Mouse (Mus musculus) urinary bladder, postnatal 4 days (tissue): ENCODE data around the gene Sorbs1.

Source experiments
- DNase-seq, 2 experiments: peaks; one replicate each; pipeline ENCODE4 v3.0.0; 2021 to 2022; ENCODE audit warnings: low spot score in 2 of 2

Sorbs1 gene

DNA sequence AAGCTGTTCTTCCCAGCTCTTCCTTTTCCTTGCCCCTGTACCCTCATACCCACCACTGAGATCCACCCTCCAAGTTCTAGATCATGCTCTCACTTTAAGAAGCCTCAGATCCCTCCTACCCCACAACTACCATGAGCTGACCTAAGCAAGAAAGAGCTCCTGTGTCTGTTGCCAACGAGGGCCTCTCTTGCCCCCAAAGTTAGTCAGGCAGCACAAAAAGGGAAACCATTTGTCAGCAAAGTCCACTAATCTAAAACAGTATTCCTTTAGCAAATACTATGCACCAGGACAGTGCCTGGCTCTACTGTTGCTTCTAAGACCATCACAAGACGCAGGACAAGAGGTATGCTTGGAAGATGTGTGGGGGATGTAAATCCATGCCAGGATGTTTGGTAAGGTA, 106.4 kb downstream of the Sorbs1 start:
- no peak for DNase-seq

GRCm38 (mm10) chr19:40406661-40407060, 106.9 kb downstream of the Sorbs1 start:
- DNase-seq: no peak

DNA sequence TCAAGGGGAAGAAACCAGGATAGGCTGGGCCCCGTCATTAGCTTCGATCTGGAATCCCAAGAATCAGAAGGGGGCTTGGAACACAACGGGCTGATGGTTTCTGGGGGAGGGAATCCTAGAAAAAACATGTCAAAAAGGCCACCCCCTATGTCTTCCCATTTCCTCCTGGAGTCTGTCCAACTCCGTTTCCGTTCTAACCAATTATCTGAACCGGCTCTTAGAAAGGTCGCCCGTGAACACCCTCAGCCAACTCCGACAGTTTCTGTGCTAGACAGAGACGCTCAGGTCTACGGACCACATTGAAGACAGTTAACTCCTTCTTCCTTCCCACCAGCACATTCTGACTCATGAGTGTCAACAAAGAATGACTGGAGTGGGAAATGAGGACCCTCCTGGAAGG, 107.8 kb downstream of the Sorbs1 start:
- DNase-seq: no peak

GRCm38 (mm10) chr19:40404582-40404981, 109.0 kb downstream of the Sorbs1 start:
- no peak for DNase-seq

DNA sequence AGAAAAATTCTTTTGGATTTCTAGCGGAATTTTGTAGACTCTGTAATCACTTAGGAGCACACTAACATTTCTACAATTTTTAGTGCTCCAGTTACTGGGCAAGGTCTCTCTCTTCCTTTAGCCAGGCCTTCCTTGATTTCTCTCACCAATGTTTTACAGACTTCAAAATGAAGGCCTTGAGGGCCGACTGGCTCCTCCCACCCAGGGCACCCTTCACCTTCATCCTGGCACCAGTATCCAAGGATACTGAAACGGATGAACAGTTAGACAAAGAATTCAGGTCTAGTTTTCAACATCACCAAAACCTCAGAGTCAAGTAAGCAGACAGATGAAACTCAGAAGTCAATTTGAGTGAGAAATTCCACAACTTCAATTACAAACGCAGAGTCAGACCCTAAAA, 109.6 kb downstream of the Sorbs1 start:
- no peak for DNase-seq

DNA sequence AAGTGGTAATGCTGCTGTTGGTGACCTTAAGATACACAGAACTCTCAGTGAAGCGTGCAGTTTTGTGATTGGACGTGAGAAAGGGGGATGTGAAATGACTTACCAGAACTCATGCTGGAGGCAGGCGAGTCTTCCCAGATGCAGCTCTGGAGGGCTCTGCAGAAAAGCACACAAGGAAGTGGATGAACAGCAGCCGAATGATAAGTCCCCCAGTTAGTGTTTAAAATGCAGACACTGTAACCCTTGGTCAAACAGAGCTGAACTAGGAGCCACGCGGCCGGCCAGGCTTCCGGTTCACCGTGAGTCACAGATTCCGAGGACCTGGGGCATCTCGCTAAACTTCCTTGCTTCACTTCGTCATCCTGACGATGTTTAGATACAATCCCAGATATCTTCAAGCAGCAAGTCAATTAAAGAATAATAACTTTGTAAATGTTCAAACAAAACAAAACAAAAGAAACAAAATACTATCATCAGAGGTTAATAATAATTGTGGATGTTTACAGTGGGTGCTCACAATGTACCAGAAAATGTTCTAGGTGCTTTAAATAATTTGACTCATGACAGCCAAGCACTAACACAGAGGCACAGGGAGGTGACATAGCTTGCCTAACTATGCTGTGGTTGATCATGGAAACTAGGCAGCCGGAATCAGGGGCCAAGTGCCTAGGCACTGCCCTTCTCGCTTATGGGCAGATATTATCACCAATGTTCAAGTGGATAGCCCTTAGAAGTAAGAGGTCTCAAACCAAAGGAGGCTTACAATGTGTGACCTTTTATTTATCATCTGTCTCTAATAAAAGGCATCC, 111.2 kb downstream of the Sorbs1 start:
- no peak for DNase-seq

GRCm38 (mm10) chr19:40401213-40401612, 112.4 kb downstream of the Sorbs1 start:
- no peak for DNase-seq

DNA sequence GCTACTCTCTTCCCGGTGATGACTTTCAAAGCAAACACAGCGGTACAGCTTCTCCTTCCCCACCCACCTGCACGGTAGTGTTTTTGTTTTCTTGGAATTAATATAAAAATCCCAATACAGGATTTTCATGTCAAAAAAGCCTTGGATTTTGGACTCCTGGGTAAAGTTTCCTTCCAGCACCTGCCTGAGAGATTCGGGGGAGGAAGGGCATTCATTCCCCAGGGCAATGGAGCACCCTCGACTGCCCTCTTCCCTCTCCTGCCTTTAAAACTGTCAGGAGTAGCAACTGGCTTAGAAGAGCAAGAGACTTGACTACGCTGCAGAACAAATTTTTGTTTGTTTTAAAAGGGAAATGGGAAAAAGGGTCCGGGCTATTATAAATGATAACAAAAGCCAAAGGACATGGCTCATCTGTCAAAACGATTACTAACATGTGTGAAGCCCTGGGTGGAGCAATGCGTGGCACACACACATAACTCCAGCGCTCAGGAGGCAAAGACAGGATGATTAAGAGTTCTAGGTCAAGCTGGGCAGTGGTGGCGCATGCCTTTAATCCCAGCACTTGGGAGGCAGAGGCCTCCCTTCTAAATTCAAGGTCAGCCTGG, 113.1 kb downstream of the Sorbs1 start:
- no peak for DNase-seq

GRCm38 (mm10) chr19:40395757-40396661, 117.6 kb downstream of the Sorbs1 start:
- no peak for DNase-seq

- no peak for DNase-seq
Observed at GRCm38 (mm10) chr19:40395321-40395695, 118.3 kb downstream of the Sorbs1 start.

GRCm38 (mm10) chr19:40394555-40395320, 118.8 kb downstream of the Sorbs1 start:
- DNase-seq: no peak

- DNase-seq: no peak
Observed at GRCm38 (mm10) chr19:40392795-40393392, 120.7 kb downstream of the Sorbs1 start.

DNA sequence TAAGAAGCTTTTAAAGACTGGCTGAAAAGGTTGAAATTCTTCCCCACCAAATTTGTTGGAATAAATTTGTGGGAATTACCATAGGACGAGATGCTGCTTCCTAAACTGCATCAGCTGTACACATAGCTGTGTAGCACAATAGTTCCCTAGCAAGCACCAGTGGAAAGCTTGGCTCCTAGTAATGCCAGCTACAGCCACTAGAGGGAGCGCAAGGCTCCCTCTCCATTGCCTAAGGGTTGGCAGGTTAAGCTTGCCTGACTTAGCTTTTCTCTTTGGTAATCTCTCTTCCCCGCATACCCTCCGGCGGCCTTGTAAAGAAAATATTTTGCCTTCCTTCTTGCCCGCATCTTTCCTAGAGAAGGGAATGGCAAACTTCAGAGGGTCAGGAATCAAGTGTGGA, 122.1 kb downstream of the Sorbs1 start:
- peak; percentile 59 to 76 for DNase-seq

DNA sequence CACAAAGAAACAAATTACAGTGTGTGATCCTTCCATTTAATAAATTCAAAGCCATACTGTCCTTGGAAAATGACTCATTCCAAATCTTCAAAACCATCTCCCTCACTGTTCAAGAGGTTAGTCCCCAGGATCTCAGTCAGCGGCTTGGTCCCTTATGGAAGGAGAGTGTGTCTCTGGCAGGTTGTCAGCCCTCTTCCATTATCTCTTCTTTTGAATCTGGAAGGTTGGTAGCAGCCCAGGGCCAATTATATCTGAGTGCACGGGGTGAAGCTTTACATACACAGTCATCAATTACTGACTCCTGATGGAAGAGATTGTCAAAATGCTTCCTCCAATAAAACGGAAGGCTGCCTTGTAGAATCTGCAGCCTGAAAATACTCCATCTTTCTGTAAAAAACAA, 126.7 kb downstream of the Sorbs1 start:
- no peak for DNase-seq

DNA sequence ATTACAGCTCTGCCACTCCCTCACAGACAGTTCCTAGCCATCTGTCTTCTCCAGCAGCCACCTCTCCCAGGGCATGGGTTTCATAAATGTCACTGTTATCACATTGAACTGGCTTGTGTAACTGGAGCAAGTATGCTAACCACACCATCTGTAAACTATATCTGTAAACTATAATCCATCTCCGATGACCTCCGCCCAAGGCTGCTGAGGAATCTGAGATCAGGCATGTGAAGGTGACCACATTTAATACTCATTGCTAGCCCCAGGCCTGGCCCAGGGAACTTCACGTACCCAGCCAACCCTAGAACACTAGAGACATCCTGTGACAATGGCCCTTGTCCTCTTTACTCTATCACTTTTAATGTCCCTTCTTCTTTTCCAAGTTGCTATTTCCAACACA, 128.2 kb downstream of the Sorbs1 start:
- no peak for DNase-seq

DNA sequence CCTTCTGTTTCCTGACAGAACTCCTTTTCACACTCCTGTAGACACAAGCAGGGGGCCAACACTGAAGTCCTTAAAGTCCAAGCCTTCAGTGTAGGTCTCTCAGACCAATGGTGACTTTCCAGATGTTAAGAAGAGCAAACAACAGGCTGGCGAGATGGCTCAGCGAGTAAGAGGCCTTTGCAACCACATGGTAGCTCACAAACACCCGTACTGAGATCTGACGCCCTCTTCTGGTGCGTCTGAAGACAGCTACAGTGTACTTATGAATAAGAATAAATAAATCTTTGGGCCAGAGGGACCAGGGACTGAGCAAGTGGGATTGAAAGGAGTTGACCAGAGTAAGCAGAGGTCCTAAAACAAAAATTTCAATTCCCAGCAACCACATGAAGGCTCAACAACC, 129.6 kb downstream of the Sorbs1 start:
- no peak for DNase-seq

GRCm38 (mm10) chr19:40380656-40381055, 132.9 kb downstream of the Sorbs1 start:
- DNase-seq: no peak

DNA sequence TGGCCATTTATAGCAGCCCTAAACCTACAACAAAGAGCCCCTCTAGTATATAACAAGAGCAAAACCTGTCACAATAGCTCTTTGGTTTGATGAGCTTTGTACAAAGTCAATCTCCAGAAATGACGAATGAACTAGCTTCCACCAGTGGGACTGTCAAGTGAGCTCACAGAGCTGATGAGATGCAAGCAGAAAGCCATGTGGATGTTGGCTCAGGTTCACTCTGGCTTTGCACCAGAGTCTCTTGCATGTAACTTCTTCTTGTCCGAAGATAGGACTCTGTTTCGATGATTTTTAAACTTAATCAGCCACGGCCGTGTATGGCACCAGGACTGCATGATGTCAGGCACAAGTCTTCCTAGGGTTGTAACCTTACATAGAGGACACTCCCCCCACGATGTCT, 133.6 kb downstream of the Sorbs1 start:
- DNase-seq: no peak

DNA sequence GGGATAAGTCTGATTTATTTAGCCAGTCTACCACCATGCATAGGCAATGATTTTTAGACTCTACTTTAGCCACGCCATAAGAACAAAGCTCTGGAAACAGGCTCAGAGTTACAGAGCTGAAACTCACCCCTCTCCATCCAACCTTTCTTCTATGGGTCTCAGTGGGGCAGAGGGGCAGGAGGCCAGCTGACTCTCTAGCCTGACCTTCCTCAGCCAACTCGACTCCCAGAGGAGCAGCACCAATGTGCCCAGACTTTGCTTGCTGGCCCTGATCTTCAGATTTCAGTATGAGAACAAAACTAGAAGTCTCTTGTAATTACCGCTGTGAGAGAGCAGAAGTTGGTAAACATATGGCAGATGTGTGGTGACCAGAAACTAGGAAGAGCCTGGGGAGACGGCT, 134.5 kb downstream of the Sorbs1 start:
- no peak for DNase-seq

GRCm38 (mm10) chr19:40377632-40378031, 135.9 kb downstream of the Sorbs1 start:
- no peak for DNase-seq

DNA sequence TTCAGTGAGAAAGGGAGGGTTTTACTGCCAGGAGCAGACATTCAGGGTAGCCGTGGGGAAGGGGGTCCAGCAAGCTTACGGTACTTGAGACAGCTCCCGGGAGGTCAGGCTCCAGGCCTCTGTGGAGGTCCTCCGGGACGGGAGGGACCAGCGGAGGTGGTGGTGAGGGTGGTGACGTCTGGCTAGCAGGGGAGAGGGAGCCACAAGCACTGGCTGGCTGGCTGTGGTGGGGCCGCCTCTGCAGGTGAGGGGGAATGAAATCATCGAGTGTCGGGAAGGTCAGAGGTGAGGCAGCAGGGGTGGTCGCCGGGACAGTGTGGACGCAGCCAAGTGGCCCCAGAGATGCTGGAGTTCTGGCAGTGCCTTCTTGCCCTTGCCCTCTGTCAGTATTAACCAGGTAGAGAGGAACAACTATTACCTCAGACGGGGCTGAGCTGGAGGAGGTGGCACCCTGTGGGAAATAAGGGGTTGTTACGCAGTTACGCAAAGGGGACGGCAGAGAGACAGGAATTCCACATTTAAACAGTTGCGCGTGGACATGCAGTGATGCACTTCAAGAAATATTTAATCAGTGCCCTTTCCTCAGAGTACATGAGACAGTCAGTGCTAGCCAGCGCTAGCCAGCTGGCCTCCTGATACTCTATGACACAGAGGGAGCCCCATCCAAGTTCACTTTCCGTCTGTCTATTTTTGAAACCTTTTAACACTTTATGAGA, 136.9 kb downstream of the Sorbs1 start:
- DNase-seq: no peak
